Mouse (Mus musculus): ENCODE results near the gene Lrpprc.

Lrpprc gene

DNA sequence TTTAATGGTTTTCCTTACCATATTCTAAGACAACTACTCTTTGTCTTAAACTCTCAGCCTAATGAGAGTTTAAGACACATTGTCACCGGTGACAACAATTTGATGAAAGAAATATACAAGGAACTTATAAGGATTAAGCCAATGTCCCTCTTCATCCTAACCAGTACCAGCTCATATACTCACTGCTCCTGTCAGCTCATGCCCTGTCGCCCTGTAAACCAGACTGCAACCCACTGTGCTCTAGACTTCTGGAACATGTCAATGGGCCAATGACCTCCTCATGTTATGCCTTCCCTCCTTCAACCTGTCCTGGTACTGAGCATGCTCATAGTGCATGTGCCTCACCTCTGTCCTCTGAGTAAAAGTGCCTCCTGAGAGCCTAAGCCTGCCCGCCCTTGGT lies 122.7 kb downstream of the Lrpprc start:
- DNase-seq (ENCODE audit: low read depth, low spot score) = no peak

DNA sequence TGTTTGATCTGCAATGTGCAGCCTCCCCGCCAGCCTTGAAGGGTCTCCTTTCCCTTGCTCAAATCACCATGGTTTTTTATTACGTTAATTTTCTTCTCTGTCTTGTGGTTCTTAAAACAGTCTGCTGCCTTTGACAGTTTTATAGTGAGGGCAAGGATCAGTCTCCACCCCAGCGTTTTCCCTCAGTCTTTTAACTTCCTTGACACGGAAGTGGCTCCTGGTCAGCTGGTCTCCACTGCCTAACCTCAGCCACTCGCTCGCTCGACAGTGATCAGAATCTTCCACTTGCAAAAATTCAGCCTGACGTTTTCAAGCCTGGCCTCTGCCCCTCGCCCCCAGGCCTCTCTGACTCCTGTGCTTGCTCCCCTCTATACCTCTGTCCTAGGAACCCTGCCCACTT lies 124.9 kb downstream of the Lrpprc start:
- no peak for DNase-seq (ENCODE audit: low read depth, low spot score)

DNA sequence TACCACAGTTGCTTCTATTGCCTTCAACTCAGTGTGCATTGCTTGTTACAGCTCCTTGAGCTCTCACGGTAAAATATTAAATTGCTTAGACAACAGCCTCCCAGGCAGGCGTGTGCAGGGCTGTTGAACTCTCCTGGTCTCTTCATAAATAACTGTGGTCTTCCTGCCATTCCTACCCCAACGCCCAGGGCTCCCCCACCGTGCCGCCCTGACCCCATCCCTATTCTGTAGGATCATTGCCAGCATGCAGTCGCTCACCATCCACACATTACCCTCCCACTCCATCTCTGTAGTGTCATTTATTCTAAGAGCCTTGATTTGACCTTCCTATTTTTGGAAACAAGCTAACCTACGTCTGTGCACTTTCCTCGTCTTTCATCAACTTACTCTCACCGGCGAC lies 125.5 kb downstream of the Lrpprc start:
- DNase-seq (ENCODE audit: low read depth, low spot score) = no peak

DNA sequence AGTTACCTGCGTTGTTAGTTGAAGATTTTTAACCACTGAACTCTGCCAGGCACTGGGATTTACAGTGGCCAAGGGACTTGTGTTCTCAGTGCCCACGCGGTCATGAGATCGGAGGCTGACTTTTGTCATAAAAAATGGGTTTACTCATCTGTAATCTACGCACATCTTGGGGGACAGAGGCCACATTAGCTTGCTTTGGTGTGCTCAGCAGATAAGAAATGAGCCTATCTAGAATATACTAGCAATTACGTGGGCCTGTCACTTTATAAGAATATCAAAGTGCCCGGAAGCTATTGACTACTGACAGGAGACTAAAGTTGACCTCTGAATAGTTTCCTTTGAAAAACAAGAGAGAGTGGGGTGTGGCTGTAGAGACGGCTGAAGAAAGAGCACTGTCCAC lies 131.6 kb downstream of the Lrpprc start:
- no peak for DNase-seq (ENCODE audit: low read depth, low spot score)

DNA sequence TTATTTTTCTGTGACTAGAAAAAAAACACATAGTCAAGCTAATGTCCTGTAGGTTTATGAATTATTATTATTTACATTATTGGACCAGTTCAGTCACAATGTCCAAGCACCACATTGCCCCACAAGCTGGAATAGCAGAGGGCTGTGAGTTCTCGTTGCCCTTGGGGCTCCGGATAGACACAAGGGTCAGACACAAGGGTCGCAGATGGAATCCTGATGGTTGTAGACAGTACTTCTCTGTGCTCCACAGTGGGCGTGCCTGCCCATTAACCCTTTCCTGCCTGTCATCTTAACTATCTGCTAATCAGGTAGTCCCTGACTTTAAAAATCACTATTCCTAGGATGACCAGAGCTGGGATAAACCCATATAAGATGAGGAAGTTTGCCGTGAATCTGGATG lies 132.4 kb downstream of the Lrpprc start:
- DNase-seq (ENCODE audit: low read depth, low spot score) = no peak

DNA sequence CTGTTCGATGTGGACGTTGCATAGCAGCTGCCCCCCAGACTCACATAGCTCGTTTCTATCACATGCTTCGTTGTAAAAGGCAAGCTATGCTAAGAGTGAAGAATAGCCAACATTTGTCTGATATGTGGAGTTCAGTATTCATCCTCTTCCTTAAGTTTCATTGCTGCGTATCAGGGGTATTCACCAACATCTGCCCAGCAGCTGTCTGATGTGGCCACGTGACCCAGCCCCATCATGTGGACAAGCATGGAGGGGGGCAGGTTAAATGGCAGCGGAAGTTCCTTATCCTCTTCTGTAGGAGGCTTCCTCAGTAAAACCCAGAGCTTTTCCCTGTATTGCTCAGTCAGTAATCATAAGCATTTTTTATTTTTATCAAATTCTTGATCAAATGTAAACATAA lies 132.8 kb downstream of the Lrpprc start:
- DNase-seq (ENCODE audit: low read depth, low spot score) = no peak

DNA sequence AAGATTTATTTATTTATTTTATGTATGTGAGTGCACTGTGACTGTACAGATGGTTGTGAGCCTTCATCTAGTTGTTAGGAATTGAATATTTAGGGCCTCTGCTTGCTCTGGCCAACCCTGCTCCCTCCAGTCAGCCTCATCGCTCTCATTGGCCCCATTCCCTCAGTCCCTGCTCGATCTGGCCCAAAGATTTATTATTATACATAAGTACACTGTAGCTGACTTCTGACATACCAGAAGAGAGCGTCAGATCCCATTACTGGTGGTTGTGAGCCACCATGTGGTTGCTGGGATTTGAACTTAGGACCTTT lies 133.2 kb downstream of the Lrpprc start:
- no peak for DNase-seq (ENCODE audit: low read depth, low spot score)

DNA sequence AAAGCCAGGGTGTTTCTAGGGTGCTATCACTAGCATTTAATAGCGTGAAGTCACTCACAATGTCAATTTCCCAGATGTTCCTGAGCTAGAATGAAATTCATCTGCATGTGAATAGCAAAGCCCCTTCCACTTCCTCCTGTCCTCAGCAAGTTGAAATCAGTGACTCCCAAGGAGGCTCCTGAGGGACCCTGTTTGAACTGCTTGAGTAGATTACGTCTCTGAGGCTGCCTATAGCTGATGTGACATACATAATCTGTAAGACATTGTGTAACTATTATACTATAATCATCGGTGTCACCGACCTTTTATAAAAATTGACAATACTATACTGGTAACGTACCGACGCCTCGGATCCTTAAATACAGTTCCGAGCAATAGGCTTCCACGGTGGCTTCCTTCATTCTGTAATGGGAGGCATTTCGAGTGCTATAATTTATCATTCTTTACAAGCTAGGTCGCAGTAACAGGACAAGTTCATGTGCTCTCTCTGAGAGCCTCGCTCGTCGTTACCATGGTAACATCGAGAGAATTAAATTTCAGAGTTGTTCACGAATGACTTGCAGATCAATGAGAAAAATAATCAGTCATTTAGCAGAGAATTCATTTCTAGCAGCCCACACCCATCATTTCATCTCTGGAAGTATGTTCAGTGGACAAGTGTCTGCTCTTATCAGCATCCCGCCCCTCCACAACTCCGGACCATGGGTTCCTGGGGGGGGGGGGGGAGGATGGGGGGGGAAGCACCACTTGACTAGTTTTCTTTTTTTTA lies 133.8 kb downstream of the Lrpprc start:
- DNase-seq (ENCODE audit: low read depth, low spot score) = no peak

DNA sequence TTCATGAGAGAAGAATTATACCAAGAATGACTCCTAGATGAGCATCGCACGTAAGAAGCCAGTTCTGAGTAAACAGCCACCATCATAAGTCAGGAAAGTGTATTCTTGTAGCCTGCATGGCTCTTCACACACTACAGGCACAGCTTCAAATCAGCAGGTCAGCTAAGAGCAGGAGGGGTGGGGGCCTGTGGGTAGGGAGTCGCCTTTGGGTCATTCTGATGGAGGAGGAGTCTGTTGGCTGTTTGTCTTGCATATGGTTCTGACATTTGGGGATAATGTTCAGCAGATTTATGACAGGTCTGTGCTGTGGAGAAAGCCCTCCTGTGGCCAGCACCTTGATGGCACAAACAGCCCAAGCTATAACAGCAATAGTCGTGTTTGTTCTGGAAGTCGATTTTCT lies 134.4 kb downstream of the Lrpprc start:
- no peak for DNase-seq (ENCODE audit: low read depth, low spot score)
